Mouse (Mus musculus) MEL (cell line): ENCODE results near the gene Ifitm10. TPM values are rescaled to one million over a fixed set of nuclear protein-coding genes. Genes with fewer than 3 reads are reported as not detected.

Experiments used
- DNase-seq: peaks from one replicate; pipeline ENCODE4 v3.0.0; 2011; ENCODE audit warnings: low read depth, low spot score
- H3K27ac ChIP-seq: 2 replicates; pipeline ENCODE4 v1.5.1; 2012; ENCODE audit warnings: low read depth, mild to moderate bottlenecking, control low read depth, low read length, moderate library complexity; ENCODE audit not compliant: control insufficient read depth
- H3K27me3 ChIP-seq, 2 experiments: fragments of 150-350 bp in 1 of 2; sonication (generic) in 1 of 2; 2 replicates each; pipeline ENCODE4 v1.6.1; 2012; ENCODE audit warnings: low read length in 2 of 2, mild to moderate bottlenecking in 2 of 2, improper control_type of control experiment in 1 of 2, moderate library complexity in 1 of 2; ENCODE audit not compliant: insufficient read depth in 2 of 2, control insufficient read depth in 1 of 2
- H3K36me3 ChIP-seq, 2 experiments: 2 replicates each; pipeline ENCODE4 v1.6.1; 2012 to 2014; ENCODE audit warnings: low read length in 2 of 2, improper control_type of control experiment in 1 of 2, inconsistent platforms in 1 of 2, mild to moderate bottlenecking in 1 of 2; ENCODE audit not compliant: insufficient read depth in 2 of 2, control insufficient read depth in 1 of 2
- H3K4me1 ChIP-seq, 2 experiments: fragments of 150-350 bp in 1 of 2; sonication (generic) in 1 of 2; 2 replicates each; pipeline ENCODE4 v1.6.1; 2012; ENCODE audit warnings: low read length in 2 of 2, improper control_type of control experiment in 1 of 2, mild to moderate bottlenecking in 1 of 2; ENCODE audit not compliant: insufficient read depth in 2 of 2, control insufficient read depth in 1 of 2
- H3K4me3 ChIP-seq, 2 experiments: fragments of 150-350 bp in 1 of 2; sonication (generic) in 1 of 2; 2 replicates each; pipeline ENCODE4 v1.5.1; 2012; ENCODE audit warnings: low read depth in 2 of 2, low read length in 2 of 2, mild to moderate bottlenecking in 2 of 2, moderate library complexity in 2 of 2, control low read depth in 1 of 2, improper control_type of control experiment in 1 of 2; ENCODE audit not compliant: control insufficient read depth in 1 of 2, insufficient read depth in 1 of 2
- H3K79me2 ChIP-seq: 2 replicates; pipeline ENCODE4 v1.6.1; 2012; ENCODE audit warnings: mild to moderate bottlenecking, low read length, moderate library complexity; ENCODE audit not compliant: control insufficient read depth, poor library complexity, insufficient read depth
- H3K9ac ChIP-seq: 2 replicates; pipeline ENCODE4 v1.6.1; 2012; ENCODE audit warnings: low read depth, mild to moderate bottlenecking, control low read depth, low read length, moderate library complexity; ENCODE audit not compliant: control insufficient read depth, poor library complexity, severe bottlenecking
- H3K9me3 ChIP-seq: fragments of 150-350 bp; sonication (generic); replicated peaks from 2 replicates; pipeline ENCODE4 v1.6.1; 2012; ENCODE audit warnings: mild to moderate bottlenecking, low read length, improper control_type of control experiment, moderate library complexity; ENCODE audit not compliant: insufficient read depth
- BHLHE40 ChIP-seq: IDR thresholded peaks from 2 replicates; pipeline ENCODE4 v1.6.1; 2012; ENCODE audit warnings: low read depth, mild to moderate bottlenecking, inconsistent platforms, low read length, improper control_type of control experiment, borderline replicate concordance
- CHD2 ChIP-seq: IDR thresholded peaks from 2 replicates; pipeline ENCODE4 v1.6.1; 2011; ENCODE audit warnings: low read length, improper control_type of control experiment
- ELF1 ChIP-seq: IDR thresholded peaks from 2 replicates; pipeline ENCODE4 v1.6.1; 2014; ENCODE audit warnings: low read depth, mild to moderate bottlenecking, inconsistent platforms, low read length, improper control_type of control experiment, moderate library complexity
- EP300 ChIP-seq, 2 experiments: IDR thresholded peaks; 2 replicates each; pipeline ENCODE4 v1.6.1; 2011; ENCODE audit warnings: improper control_type of control experiment in 2 of 2, low read length in 2 of 2, low read depth in 1 of 2, mild to moderate bottlenecking in 1 of 2
- GABPA ChIP-seq: IDR thresholded peaks from 2 replicates; pipeline ENCODE4 v1.6.1; 2012; ENCODE audit warnings: low read depth, mild to moderate bottlenecking, inconsistent platforms, low read length, improper control_type of control experiment, moderate library complexity
- HCFC1 ChIP-seq: IDR thresholded peaks from 2 replicates; pipeline ENCODE4 v1.6.1; 2012; ENCODE audit warnings: low read depth, mild to moderate bottlenecking, inconsistent platforms, low read length, improper control_type of control experiment, moderate library complexity
- JUND ChIP-seq: IDR thresholded peaks from 2 replicates; pipeline ENCODE4 v1.6.1; 2011; ENCODE audit warnings: low read depth, mild to moderate bottlenecking, improper control_type of control experiment, low read length
- KAT2A ChIP-seq: conservative IDR thresholded peaks from 2 replicates; pipeline ENCODE4 v1.6.1; 2012; ENCODE audit warnings: low read depth, low read length, improper control_type of control experiment, inconsistent platforms
- MAFK ChIP-seq: IDR thresholded peaks from 2 replicates; pipeline ENCODE4 v1.6.1; 2011; ENCODE audit warnings: low read depth, mild to moderate bottlenecking, low read length, improper control_type of control experiment, borderline replicate concordance
- MAX ChIP-seq: IDR thresholded peaks from 2 replicates; pipeline ENCODE4 v1.6.1; 2011; ENCODE audit warnings: low read length, improper control_type of control experiment
- MAZ ChIP-seq: IDR thresholded peaks from 2 replicates; pipeline ENCODE4 v1.6.1; 2012; ENCODE audit warnings: low read depth, mild to moderate bottlenecking, inconsistent platforms, low read length, improper control_type of control experiment
- MYB ChIP-seq: IDR thresholded peaks from 2 replicates; pipeline ENCODE4 v1.6.1; 2011; ENCODE audit warnings: mild to moderate bottlenecking, low read depth, low read length, improper control_type of control experiment
- MYC ChIP-seq: IDR thresholded peaks from 2 replicates; pipeline ENCODE4 v1.6.1; 2011; ENCODE audit warnings: low read depth, mild to moderate bottlenecking, low read length, improper control_type of control experiment, moderate library complexity
- POLR2AphosphoS2 ChIP-seq: IDR thresholded peaks from 2 replicates; pipeline ENCODE4 v1.6.1; 2011; ENCODE audit warnings: low read length, improper control_type of control experiment
- POLR2AphosphoS5 ChIP-seq: IDR thresholded peaks from 2 replicates; pipeline ENCODE4 v1.6.1; 2012; ENCODE audit warnings: low read depth, borderline replicate concordance, mild to moderate bottlenecking, inconsistent platforms, low read length, moderate library complexity, mixed read lengths
- SIN3A ChIP-seq: IDR thresholded peaks from 2 replicates; pipeline ENCODE4 v1.6.1; 2012; ENCODE audit warnings: low read length, improper control_type of control experiment, inconsistent platforms
- SMC3 ChIP-seq: IDR thresholded peaks from 2 replicates; pipeline ENCODE4 v1.6.1; 2011; ENCODE audit warnings: low read depth, low read length, improper control_type of control experiment
- TAL1 ChIP-seq: IDR thresholded peaks from 2 replicates; pipeline ENCODE4 v1.6.1; 2012; ENCODE audit warnings: mild to moderate bottlenecking, inconsistent platforms, low read length, moderate library complexity, mixed read lengths
- TBP ChIP-seq: IDR thresholded peaks from 2 replicates; pipeline ENCODE4 v1.8.0; 2011; ENCODE audit warnings: low read depth, low read length, improper control_type of control experiment
- ZMIZ1 ChIP-seq: IDR thresholded peaks from 2 replicates; pipeline ENCODE4 v1.6.1; 2012; ENCODE audit warnings: low read depth, mild to moderate bottlenecking, inconsistent platforms, low read length, improper control_type of control experiment, moderate library complexity
- polyA plus RNA-seq, 2 experiments: library from polyadenylated mRNA; stranded (reverse) in 1 of 2; unstranded in 1 of 2; fragments of >175 nt in 1 of 2; fragments of >200 nt in 1 of 2; gene quantifications; 2 replicates each; pipeline versions ENCODE4 v1.2.1 to v1.2.4; 2012; ENCODE audit warnings: low replicate concordance in 2 of 2, low read depth in 1 of 2; ENCODE audit not compliant: insufficient read length in 2 of 2, insufficient read depth in 1 of 2, missing spikeins in 1 of 2
- total RNA-seq: library from RNA; depleted of rRNA; stranded (reverse); fragments of 300-350 nt; gene quantifications from 2 replicates; pipeline ENCODE4 v1.2.3, GENCODE M21; 2012

The Ifitm10 gene
- total and polyA plus RNA-seq, 3 experiments, result 0.21 TPM; not detected in 2

DNA sequence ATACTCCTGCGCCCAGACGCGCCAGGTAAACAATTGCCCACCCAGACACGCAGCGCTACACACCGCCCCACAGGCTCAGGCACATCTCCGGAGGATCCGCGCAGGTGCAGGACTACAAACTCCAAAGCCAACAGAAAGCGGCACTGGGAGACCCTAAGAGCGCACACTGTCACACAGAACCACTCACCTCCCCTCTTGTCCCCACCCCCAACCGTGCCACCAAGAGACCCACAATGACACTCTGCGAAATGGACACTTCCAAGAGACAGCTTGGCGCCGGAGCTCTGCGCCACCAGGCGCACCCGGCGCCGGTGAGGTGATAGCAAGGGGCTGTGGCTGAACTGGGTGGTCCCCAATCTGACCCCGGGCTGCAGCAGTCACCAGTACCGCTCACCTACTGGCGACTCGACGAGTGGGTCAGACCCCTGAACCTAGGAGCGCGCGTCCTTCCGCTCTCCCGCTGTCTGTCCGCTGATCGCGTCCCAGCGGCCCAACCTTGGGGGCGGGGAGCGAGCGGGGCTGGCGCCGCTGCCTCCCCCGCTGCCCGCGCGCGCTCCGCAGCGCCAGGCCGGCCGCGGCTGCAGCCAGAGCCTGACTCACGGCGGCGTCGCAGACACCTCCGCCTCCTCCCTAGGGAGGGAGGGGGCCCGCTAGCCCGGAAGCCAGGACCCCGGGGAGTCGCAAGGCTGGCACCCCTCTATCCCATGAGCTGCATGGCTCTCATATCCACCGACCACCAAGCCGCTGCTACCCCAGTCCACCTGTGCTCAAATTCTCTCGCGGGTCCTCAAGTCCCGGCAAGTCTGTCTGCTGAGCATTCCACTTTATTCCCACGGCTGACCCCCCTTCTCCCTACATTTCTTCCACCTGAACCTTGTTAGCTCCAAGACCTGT is 1.5 kb downstream of the Ifitm10 start:
- TF ChIP-seq MAFK (no peak), MYB (no peak), TBP (no peak), POLR2AphosphoS2 (no peak), GABPA (no peak), HCFC1 (no peak), MAX (no peak), SIN3A (no peak), ZMIZ1 (no peak), ELF1 (no peak), TAL1 (no peak), KAT2A (no peak)
- TF ChIP-seq, all 39 proteins: peak for 0
- Histone ChIP-seq H3K27me3 (no peaks in the 10 kb centered on the region; a peak in 1 of 4 replicates), H3K9me3 (no peaks in the 10 kb centered on the region), H3K27ac (no peak overlapping the region), H3K79me2 (no peaks in the 10 kb centered on the region), H3K9ac (no peak overlapping the region), H3K4me1 (peaks cover 1 to 10% of the 10 kb centered on the region in 2 experiments; a peak in 3 of 4 replicates), H3K4me3 (no peak overlapping the region), H3K36me3 (peaks cover 0 to 5% of the 10 kb centered on the region in 2 experiments; a peak in 2 of 4 replicates)
- no peak for DNase-seq

- Histone ChIP-seq H3K9ac (no peak overlapping the region), H3K36me3 (no peaks in the 10 kb centered on the region; a peak in 1 of 4 replicates), H3K4me3 (no peak overlapping the region), H3K79me2 (no peaks in the 10 kb centered on the region), H3K9me3 (no peaks in the 10 kb centered on the region), H3K27ac (no peak overlapping the region), H3K4me1 (peaks cover 0 to 4% of the 10 kb centered on the region in 2 experiments; a peak in 2 of 4 replicates), H3K27me3 (no peaks in the 10 kb centered on the region; a peak in 1 of 4 replicates)
- no peak for TF ChIP-seq SIN3A
- DNase-seq, result no peak
These were observed 2.2 kb downstream of the Ifitm10 start for GRCm38 (mm10) chr7:142371398-142371767.

DNA sequence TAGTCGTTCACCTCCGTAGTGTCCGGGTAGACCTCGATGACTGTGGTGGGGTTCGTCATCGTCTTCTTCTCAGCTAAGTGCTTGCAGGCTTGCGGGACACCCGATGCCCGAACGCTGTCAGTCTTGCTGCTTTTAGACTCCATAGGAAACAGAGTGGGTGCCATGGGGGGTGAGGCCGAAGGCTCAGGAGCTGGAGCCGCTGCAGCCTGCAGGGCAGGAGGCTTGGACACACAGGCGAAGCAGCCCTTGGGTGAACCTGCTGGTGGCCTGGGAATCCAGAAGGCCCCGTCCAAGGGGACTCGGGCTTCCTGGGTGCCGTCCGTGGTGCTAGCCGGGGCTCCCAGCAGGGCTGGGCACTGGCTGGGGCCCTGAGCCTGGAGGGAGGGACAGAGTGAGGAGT is 2.6 kb downstream of the Ifitm10 start:
- Histone ChIP-seq H3K4me3 (no peak overlapping the region), H3K27ac (no peak overlapping the region), H3K4me1 (no peaks in the 10 kb centered on the region), H3K9me3 (no peaks in the 10 kb centered on the region), H3K9ac (no peak overlapping the region), H3K79me2 (no peaks in the 10 kb centered on the region), H3K27me3 (no peaks in the 10 kb centered on the region; a peak in 1 of 4 replicates), H3K36me3 (no peaks in the 10 kb centered on the region; a peak in 1 of 4 replicates)
- DNase-seq, result no peak
- TF ChIP-seq BHLHE40 (no peak), TBP (no peak), POLR2AphosphoS5 (no peak), JUND (no peak), HCFC1 (no peak), SIN3A (no peak), KAT2A (no peak), CHD2 (no peak), MYC (no peak), SMC3 (no peak), MAZ (no peak), MYB (no peak), EP300 (IDR thresholded peaks at IDR 0.05; ENCODE audit: low read depth in 1 of 2, low read length in 2 of 2) (no peak), MAFK (no peak)
